Mouse (Mus musculus) liver, embryonic 15.5 days (tissue): Measurements from ENCODE around the gene Hal. TPM values are rescaled to one million over a fixed set of nuclear protein-coding genes. Genes with fewer than 3 reads are reported as not detected.
A peak's percentile ranks its signal among the peaks of the same experiment; 100 is the strongest.

ENCODE experiments used
- ATAC-seq: fragments of 200-750 bp; cut with Nextera tagmentation; 2 replicates; pipeline ENCODE4 v1.8.0; 2017; ENCODE audit warnings: moderate number of reproducible peaks, mild to moderate bottlenecking, moderate library complexity; ENCODE audit not compliant: insufficient read depth
- H3K27ac ChIP-seq: fragments of 300-500 bp; sonication (generic); replicated peaks from 2 replicates; pipeline ENCODE4 v1.5.1; 2015; ENCODE audit warnings: mild to moderate bottlenecking, inconsistent platforms
- H3K27me3 ChIP-seq: fragments of 300-500 bp; sonication (generic); 2 replicates; pipeline ENCODE4 v1.6.1; 2015; ENCODE audit warnings: mild to moderate bottlenecking, inconsistent platforms
- H3K36me3 ChIP-seq: fragments of 300-500 bp; sonication (generic); replicated peaks from 2 replicates; pipeline ENCODE4 v1.6.1; 2015; ENCODE audit warnings: moderate library complexity, mild to moderate bottlenecking, inconsistent platforms
- H3K4me1 ChIP-seq: fragments of 300-500 bp; sonication (generic); replicated peaks from 2 replicates; pipeline ENCODE4 v1.6.1; 2015; ENCODE audit warnings: inconsistent platforms
- H3K4me2 ChIP-seq: fragments of 300-500 bp; sonication (generic); 2 replicates; pipeline ENCODE4 v1.6.1; 2015; ENCODE audit warnings: moderate library complexity, mild to moderate bottlenecking, inconsistent platforms
- H3K4me3 ChIP-seq: fragments of 300-500 bp; sonication (generic); replicated peaks from 2 replicates; pipeline ENCODE4 v1.5.1; 2015; ENCODE audit warnings: mild to moderate bottlenecking, inconsistent platforms
- H3K9ac ChIP-seq: fragments of 300-500 bp; sonication (generic); 2 replicates; pipeline ENCODE4 v1.6.1; 2015; ENCODE audit warnings: moderate library complexity, mild to moderate bottlenecking, inconsistent platforms
- H3K9me3 ChIP-seq: fragments of 300-500 bp; sonication (generic); replicated peaks from 2 replicates; pipeline ENCODE4 v1.6.1; 2016; ENCODE audit warnings: inconsistent platforms
- WGBS: fragments of 180-500 bp; shearing (Covaris S2); methylation state at CpG from one replicate; pipeline ENCODE4 v1.1.7; 2015; ENCODE audit warnings: mixed read lengths; ENCODE audit not compliant: insufficient replicate concordance; 5-methylcytosine and 5-hydroxymethylcytosine counted together
- polyA plus RNA-seq: library from polyadenylated mRNA; unstranded; fragments of >200 nt; fragmentation: Nextera tagmentation; extraction: Ambion mirVana; gene quantifications from 2 replicates; pipeline ENCODE4 v1.2.1, GENCODE M21; 2015

Gene Hal
- polyA plus RNA-seq, 1 experiment from 2014 or later: 7.7 TPM

DNA sequence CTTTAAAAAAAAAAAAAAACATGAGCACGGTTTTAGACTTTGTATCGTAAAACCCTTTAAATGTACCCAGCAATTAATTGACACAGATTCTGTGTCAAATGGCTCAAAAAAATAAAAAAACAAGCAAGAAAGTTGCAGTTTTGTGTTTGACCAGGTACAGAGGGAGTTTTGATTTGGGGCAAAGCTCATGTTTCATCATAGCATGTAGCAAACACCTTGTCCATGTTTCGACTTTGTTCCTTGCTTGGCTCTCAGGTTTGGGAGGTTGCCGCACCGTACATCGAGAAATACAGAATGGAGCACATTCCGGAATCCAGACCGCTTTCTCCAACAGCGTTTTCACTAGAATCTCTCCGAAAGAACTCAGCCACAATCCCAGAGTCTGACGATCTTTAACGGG lies 27.4 kb downstream of the Hal start:
- no peak overlapping the region for H3K9ac ChIP-seq

DNA sequence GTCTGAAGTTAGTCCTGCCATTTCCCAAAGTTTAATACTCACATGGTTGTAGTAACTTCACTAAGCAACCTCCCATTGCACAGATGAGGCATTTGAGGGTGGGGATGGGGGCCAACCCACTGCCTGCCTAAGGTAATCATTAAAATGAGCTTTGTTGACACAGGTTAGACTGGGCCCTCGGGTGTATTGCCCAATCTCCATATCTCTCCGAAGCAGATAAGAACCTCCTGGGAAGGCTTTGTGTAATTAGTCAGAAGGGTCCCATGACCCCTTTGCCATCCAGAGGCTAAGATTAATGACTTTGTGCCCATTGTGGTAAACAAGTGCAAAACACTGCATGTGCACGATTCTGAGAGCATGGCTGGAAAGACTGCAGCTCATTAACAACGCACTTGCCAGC lies 29.2 kb downstream of the Hal start:
- WGBS: 26% methylated on average over 4 of the region's 4 CpGs
- H3K9me3 ChIP-seq: no peaks in the 10 kb centered on the region
- H3K27ac ChIP-seq: peak overlapping the region; percentile 34
- no peak overlapping the region for H3K9ac ChIP-seq
- no peaks in the 10 kb centered on the region for H3K36me3 ChIP-seq
- H3K27me3 ChIP-seq: no peaks in the 10 kb centered on the region
- H3K4me2 ChIP-seq: no peak overlapping the region
- ATAC-seq: peak; percentile 70
- H3K4me3 ChIP-seq: no peak overlapping the region
- 0 out of 2 replicates have a peak, but pooled peaks cover 5% of the 10 kb centered on the region for H3K4me1 ChIP-seq

More for the DNA sequence above, 27.4 kb downstream of the Hal start:
- no peaks in the 10 kb centered on the region for H3K27me3 ChIP-seq
- H3K4me3 ChIP-seq: no peak overlapping the region
- H3K36me3 ChIP-seq: no peaks in the 10 kb centered on the region
- no peaks in the 10 kb centered on the region for H3K9me3 ChIP-seq
- no peak overlapping the region for H3K4me2 ChIP-seq
- H3K27ac ChIP-seq: peak overlapping the region; percentile 69
- no peak for ATAC-seq
- 71% methylated on average over 12 of the region's 12 CpGs for WGBS
- H3K4me1 ChIP-seq: 0 out of 2 replicates have a peak, but pooled peaks cover 5% of the 10 kb centered on the region

DNA sequence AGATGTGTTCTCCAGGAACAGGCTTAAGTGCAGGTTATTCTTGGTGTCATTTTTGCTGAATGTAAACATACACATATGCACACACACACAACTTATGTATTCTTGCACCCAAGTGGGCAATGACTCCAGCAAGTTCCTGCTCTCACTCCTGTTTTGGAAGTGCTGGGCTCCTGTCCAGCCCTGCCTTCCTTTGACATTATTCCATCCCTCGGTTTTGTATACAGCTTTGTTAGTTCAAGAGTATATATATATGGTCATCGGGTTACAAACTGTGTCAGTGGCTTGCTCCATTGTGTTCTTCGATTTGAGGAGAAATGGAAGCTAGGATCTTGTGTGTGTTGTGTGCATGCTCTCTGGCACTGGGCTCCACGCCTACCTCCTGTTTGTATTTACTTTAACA lies 29.6 kb downstream of the Hal start:
- peak overlapping the region; percentile 34 for H3K27ac ChIP-seq
- H3K4me2 ChIP-seq: no peak overlapping the region
- H3K4me1 ChIP-seq: 0 out of 2 replicates have a peak, but pooled peaks cover 5% of the 10 kb centered on the region
- H3K27me3 ChIP-seq: no peaks in the 10 kb centered on the region
- 53% methylated on average over 4 of the region's 4 CpGs for whole genome bisulfite sequencing
- H3K4me3 ChIP-seq: no peak overlapping the region
- no peaks in the 10 kb centered on the region for H3K9me3 ChIP-seq
- peak; percentile 13; the same call in 1 of the 2 replicates for ATAC-seq
- no peaks in the 10 kb centered on the region for H3K36me3 ChIP-seq
- H3K9ac ChIP-seq: no peak overlapping the region

DNA sequence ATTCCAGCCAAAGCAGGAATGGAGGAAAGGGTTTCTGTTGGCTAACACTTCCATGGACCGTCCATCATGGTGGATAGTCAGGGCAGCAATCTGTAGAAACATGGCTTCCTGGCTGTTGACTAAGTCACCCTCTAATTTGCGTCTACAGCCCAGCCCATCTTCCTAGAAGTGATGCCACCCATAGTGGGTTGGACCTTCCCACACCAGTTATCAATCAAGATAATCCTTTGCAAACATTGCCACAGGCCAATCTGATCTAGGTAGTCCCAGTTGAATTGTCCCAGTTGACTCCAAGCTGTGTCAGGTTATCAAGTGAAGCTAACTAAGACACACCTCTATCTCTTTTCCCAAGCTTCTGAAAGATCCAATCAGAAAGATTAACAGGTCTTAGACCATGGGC lies 30.1 kb downstream of the Hal start:
- Histone ChIP-seq H3K9ac (no peak overlapping the region), H3K4me1 (0 out of 2 replicates have a peak, but pooled peaks cover 5% of the 10 kb centered on the region), H3K9me3 (no peaks in the 10 kb centered on the region), H3K36me3 (no peaks in the 10 kb centered on the region), H3K4me3 (no peak overlapping the region), H3K27ac (0 out of 2 replicates have a peak overlapping the region, but pooled peaks have one; percentile 34), H3K4me2 (no peak overlapping the region), H3K27me3 (no peaks in the 10 kb centered on the region)
- no peak for ATAC-seq
- 57% methylated on average over 2 of the region's 2 CpGs for WGBS

DNA sequence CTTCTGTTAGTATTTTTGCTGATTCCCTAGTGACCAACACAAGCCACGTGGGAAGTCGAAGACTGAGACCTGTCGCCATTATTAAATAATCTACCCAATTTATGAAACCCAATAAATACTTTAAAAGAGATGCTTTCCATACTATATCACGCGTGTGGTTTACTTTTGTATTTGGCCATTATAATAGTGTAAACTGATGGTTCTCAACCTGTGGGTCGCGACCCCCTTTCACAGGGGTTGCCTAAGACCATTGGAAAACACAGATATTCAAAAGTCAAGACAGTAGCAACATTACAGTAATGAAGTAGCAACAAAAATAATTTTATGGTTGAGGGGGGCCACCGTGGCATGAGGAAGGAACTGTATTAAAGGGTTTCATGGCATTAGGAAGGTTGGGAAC lies 30.6 kb downstream of the Hal start:
- ATAC-seq: no peak
- H3K27ac ChIP-seq: no peak overlapping the region
- no peaks in the 10 kb centered on the region for H3K36me3 ChIP-seq
- 0 out of 2 replicates have a peak, but pooled peaks cover 5% of the 10 kb centered on the region for H3K4me1 ChIP-seq
- WGBS: 70% methylated on average over 8 of the region's 8 CpGs
- H3K4me3 ChIP-seq: no peak overlapping the region
- H3K27me3 ChIP-seq: no peaks in the 10 kb centered on the region
- no peak overlapping the region for H3K4me2 ChIP-seq
- H3K9me3 ChIP-seq: no peaks in the 10 kb centered on the region
- H3K9ac ChIP-seq: no peak overlapping the region

DNA sequence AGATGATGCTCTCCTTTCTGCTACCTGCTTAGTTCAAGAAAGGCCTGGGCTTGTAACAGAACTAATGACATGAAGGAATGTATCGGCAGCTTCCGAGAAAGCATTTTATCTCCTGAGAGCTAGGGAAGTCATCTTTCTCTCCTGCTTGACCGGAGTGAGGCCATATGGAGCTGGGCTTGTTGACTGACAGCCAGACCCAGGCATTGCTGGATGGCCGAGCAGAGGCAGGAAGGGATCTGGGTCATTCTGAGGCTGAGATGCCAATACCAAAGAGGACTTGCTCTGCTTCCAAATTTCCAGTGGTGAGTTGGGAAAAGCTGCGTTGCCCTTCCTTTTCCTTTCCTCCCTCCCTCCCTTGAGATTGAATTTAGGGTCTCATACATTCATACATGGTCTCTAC lies 31.2 kb downstream of the Hal start:
- no peak overlapping the region for H3K4me2 ChIP-seq
- H3K27ac ChIP-seq: no peak overlapping the region
- 0 out of 2 replicates have a peak, but pooled peaks cover 5% of the 10 kb centered on the region for H3K4me1 ChIP-seq
- H3K27me3 ChIP-seq: no peaks in the 10 kb centered on the region
- no peaks in the 10 kb centered on the region for H3K36me3 ChIP-seq
- no peaks in the 10 kb centered on the region for H3K9me3 ChIP-seq
- H3K4me3 ChIP-seq: no peak overlapping the region
- ATAC-seq: no peak
- WGBS: 65% methylated on average over 5 of the region's 5 CpGs
- no peak overlapping the region for H3K9ac ChIP-seq

DNA sequence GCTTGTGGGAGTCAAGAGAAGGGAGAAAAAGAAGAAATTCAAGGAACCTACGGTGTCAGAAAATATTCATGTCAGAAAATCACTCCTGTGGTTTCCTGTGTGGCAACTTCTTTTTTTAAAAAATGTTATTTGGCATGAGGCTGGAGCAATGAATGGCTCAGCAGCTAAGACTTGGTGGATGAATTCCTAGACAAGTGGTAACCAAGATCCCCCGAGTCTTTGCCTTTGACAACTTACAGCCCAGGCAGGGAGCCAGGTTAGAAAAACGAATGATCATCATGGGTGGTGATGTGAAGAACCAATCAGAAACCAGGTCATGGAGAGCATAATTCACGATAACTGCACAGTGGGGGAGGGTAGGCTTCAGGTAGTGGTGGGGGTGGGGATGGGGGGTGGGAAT lies 32.4 kb downstream of the Hal start:
- Histone ChIP-seq H3K27me3 (no peaks in the 10 kb centered on the region), H3K36me3 (no peaks in the 10 kb centered on the region), H3K4me3 (no peak overlapping the region), H3K9ac (no peak overlapping the region), H3K4me1 (0 out of 2 replicates have a peak, but pooled peaks cover 8% of the 10 kb centered on the region), H3K4me2 (no peak overlapping the region), H3K9me3 (no peaks in the 10 kb centered on the region), H3K27ac (no peak overlapping the region)
- ATAC-seq: no peak
- WGBS: 20% methylated on average over 4 of the region's 4 CpGs

DNA sequence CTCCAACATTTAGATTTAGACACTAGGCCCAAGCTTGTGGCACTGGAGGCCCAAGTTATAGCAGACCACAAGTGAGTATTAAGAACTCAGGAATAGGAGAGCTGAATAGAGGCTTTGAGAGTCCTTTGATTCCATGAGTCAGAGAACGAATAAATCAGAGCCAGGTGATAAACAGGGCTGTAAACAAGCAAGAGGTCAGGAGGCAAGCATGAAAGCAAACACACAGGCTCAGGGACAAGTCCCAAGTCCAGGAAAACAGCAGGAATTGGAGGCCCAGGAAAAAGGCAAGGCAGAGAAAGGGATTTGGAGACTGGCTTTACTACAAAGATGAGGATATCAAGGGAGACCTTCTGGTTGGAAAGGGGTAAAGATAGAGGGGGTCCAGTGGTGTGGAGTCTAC lies 36.8 kb downstream of the Hal start:
- no peak overlapping the region for H3K4me2 ChIP-seq
- 0 out of 2 replicates have a peak, but pooled peaks cover 3% of the 10 kb centered on the region for H3K4me1 ChIP-seq
- no peaks in the 10 kb centered on the region for H3K9me3 ChIP-seq
- WGBS: 58% methylated on average over 1 of the region's 1 CpGs
- no peak overlapping the region for H3K9ac ChIP-seq
- 0 out of 2 replicates have a peak, but pooled peaks cover 7% of the 10 kb centered on the region for H3K36me3 ChIP-seq
- no peaks in the 10 kb centered on the region for H3K27me3 ChIP-seq
- no peak for ATAC-seq
- no peak overlapping the region for H3K27ac ChIP-seq
- H3K4me3 ChIP-seq: no peak overlapping the region

DNA sequence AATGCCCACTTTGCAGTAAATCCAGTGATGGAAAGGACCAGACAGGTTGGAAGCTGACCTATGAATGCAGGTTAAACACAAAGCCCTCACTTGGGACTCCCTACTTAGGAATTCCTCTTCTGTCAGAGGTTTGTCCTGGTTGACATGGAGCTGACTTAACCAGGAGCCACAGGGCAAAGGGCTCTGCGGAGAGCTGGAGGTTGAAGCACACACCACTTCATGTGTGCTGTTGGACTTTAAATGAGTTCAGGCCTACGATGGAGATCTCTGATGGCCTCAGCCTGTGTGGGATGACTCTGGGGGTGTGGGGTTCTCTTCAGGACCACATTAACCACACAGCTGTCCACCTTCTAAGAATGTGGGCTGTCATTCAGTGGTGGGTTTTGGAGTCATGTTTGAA lies 49.7 kb downstream of the Hal start:
- Histone ChIP-seq H3K4me2 (no peak overlapping the region; the same call in 1 of the 2 replicates), H3K9me3 (no peaks in the 10 kb centered on the region), H3K4me3 (no peak overlapping the region), H3K36me3 (no peaks in the 10 kb centered on the region), H3K27ac (no peak overlapping the region), H3K27me3 (peaks cover 35% of the 10 kb centered on the region), H3K9ac (no peak overlapping the region), H3K4me1 (peaks cover 15% of the 10 kb centered on the region)
- no peak for ATAC-seq
- WGBS: 63% methylated on average over 2 of the region's 2 CpGs

DNA sequence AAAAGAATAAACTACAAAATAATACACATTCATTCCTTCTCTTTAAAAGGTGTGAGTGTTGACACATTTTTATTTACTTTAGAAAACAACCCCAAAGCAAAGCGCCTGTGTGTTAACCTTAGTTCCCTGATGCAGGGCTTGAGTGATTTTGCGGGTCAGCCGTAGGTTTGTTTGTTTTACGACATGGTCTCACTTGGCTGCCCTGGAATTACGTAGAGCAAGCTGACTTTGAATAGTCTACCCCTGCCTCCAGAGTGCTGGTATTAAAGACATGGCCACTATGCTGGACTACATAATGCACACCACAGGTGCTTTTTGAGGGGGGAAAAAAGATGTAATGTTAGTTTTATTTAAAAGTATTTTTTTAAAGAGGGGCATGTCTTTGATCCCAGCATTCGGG lies 50.2 kb downstream of the Hal start:
- Histone ChIP-seq H3K4me2 (peak overlapping the region; percentile 10; the same call in 1 of the 2 replicates), H3K9ac (no peak overlapping the region), H3K27ac (no peak overlapping the region; the same call in 1 of the 2 replicates), H3K27me3 (peaks cover 35% of the 10 kb centered on the region), H3K36me3 (no peaks in the 10 kb centered on the region), H3K4me3 (no peak overlapping the region), H3K9me3 (no peaks in the 10 kb centered on the region), H3K4me1 (peaks cover 15% of the 10 kb centered on the region)
- WGBS: 71% methylated on average over 6 of the region's 6 CpGs
- peak; percentile 43; the same call in 1 of the 2 replicates for ATAC-seq

DNA sequence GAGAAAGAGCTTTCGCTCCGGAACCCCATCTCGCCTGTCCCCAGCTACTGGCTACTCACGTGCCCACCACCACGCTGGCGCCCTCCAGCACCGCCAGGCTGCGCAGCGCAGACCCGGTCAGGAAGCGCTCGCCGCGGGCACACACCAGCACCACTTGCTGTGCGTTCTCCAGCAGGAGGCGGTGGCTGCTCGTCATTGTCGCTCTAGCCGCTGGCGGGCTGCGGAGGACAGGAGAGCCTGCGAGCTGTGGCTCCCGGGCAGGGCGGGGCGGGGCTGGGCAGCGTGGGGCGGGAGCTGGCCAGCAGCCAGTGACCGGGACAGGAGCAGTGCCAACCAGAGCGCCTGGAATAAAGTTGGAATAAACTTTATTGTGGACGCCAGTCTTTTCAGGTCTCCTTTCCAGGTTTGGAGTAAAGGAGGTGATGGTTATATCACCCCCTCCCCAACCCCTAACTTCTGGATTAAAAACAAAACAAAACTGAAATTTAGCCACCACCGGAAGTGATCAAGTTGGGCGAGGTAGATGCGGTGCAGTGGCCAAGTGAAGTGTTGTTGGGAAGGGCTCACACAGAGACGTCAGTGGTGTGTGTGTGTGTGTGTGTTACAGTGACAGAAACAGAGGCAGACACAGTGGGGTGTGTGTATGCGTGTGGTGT lies 51.3 kb downstream of the Hal start, which contains the start of gene Amdhd1:
TSS of gene Amdhd1 (minus strand) at position 259 of the 656 bp plus-strand sequence.
- Histone ChIP-seq H3K9me3 (no peaks in the 10 kb centered on the region), H3K36me3 (no peaks in the 10 kb centered on the region), H3K9ac (peak within 1 kb of the TSS; percentile 40), H3K4me1 (peaks cover 15% of the 10 kb centered on the region), H3K4me2 (peak within 1 kb of the TSS; percentile 72), H3K27ac (peak within 1 kb of the TSS; percentile 53), H3K27me3 (peaks cover 30% of the 10 kb centered on the region), H3K4me3 (peak within 1 kb of the TSS; percentile 53)
- 2% methylated on average over 35 of the region's 35 CpGs for WGBS
- ATAC-seq: peak; percentile 76
